Comparison of ENCODE assay signal across 8 mouse cellular contexts in genomic region chr16:87699306-87699692, GRCm38 (mm10). TPM values are rescaled to one million over a fixed set of nuclear protein-coding genes. Genes with fewer than 3 reads are reported as not detected.
DNase-seq lines count a peak whose midpoint lies in the region; ATAC-seq and TF ChIP-seq lines count a peak whose summit lies in the region.

No protein-coding gene starts in this region.

- no peaks in the 10 kb centered on the region for H3K27me3 ChIP-seq in forebrain, embryonic 15.5 days
- no peaks in the 10 kb centered on the region for H3K27me3 ChIP-seq in kidney, postnatal 0 days (ENCODE audit: insufficient read depth, low read length)

- peak overlapping the region; percentile 88 for H3K27ac ChIP-seq in forebrain, embryonic 15.5 days (replicated peaks)
- H3K27ac ChIP-seq in kidney, postnatal 0 days: peak overlapping the region; percentile 96

- no peak for TF ChIP-seq CTCF in kidney, postnatal 0 days (IDR thresholded peaks at IDR 0.05; ENCODE audit: low read depth)

- H3K4me3 ChIP-seq in forebrain, embryonic 15.5 days: peak overlapping the region; percentile 70
- peak overlapping the region; percentile 83 for H3K4me3 ChIP-seq in kidney, postnatal 0 days (replicated peaks; ENCODE audit: low read depth, low read length)

- no peaks in the 10 kb centered on the region for H3K36me3 ChIP-seq in forebrain, embryonic 15.5 days
- no peaks in the 10 kb centered on the region for H3K36me3 ChIP-seq in kidney, postnatal 0 days (ENCODE audit: insufficient read depth, low read length)

- H3K4me2 ChIP-seq in forebrain, embryonic 15.5 days (replicated peaks): peak overlapping the region; percentile 85
- peak overlapping the region; percentile 67 for H3K4me2 ChIP-seq in kidney, postnatal 0 days (ENCODE audit: low read length)

- peaks cover 34% of the 10 kb centered on the region for H3K4me1 ChIP-seq in forebrain, embryonic 15.5 days
- peaks cover 6% of the 10 kb centered on the region; the same call in 1 of the 2 replicates for H3K4me1 ChIP-seq in kidney, postnatal 0 days (replicated peaks; ENCODE audit: insufficient read depth, low read length)

- peak; percentile 38 for ATAC-seq in cerebellum, adult (ENCODE audit: insufficient number of reproducible peaks, low FRiP score, low TSS enrichment)
- ATAC-seq in forebrain, embryonic 15.5 days (replicated peaks): no peak; the same call in 1 of the 2 replicates
- no peak for ATAC-seq in kidney, postnatal 0 days (replicated peaks; ENCODE audit: low FRiP score, low read depth)
- 0 out of 2 replicates have a peak, but pooled peaks have one; percentile 0 for ATAC-seq in megakaryocyte progenitor cell, adult 5-6 weeks (replicated peaks; ENCODE audit: poor library complexity)

- DNase-seq in cerebellum, adult 8-10 months: no peak
- DNase-seq in right cerebral cortex, adult 18-20 months: peak; percentile 55
- no peak for DNase-seq in right cerebral cortex, postnatal 14 days
- peak; percentile 73 for DNase-seq in kidney, postnatal 0 days (ENCODE audit: low spot score)
- DNase-seq in telencephalon, adult 2 months (ENCODE audit: low read depth, low spot score): peak; percentile 35

- H3K9ac ChIP-seq in forebrain, embryonic 15.5 days (replicated peaks): peak overlapping the region; percentile 85
- H3K9ac ChIP-seq in kidney, postnatal 0 days (ENCODE audit: low read depth, low read length): peak overlapping the region; percentile 97

- no peaks in the 10 kb centered on the region for H3K9me3 ChIP-seq in forebrain, embryonic 15.5 days
- no peaks in the 10 kb centered on the region for H3K9me3 ChIP-seq in kidney, postnatal 0 days (replicated peaks; ENCODE audit: low read length)

- under 1% methylated on average over 20 of the region's 20 CpGs for WGBS in forebrain, embryonic 15.5 days
- under 1% methylated on average over 20 of the region's 20 CpGs for WGBS in kidney, postnatal 0 days

RNA-seq across cellular contexts. Expression of gene Bach1, which starts 0.6 kb away (rescaled TPM):
- polyA plus RNA-seq in forebrain, embryonic 15.5 days (2015; fragmentation: Nextera tagmentation; extraction: Ambion mirVana): 22.0 and 23.8 TPM in 2 replicates
- polyA plus RNA-seq in kidney, postnatal 0 days (2015; fragmentation: Nextera tagmentation; extraction: Ambion mirVana): 6.5 and 8.6 TPM in 2 replicates
- total RNA-seq in megakaryocyte progenitor cell, adult 5-6 weeks (2015): 15.9 and 16.7 TPM in 2 replicates
- total RNA-seq in megakaryocyte progenitor cell, adult 5-6 weeks (2017): 27.2 and 32.9 TPM in 2 replicates

Comparison
In these comparisons a context has a peak if more than half of its experiments do, and no peak if none do; other contexts are left out.
1. DNase-seq: peak in right cerebral cortex, adult 18-20 months (single experiment), kidney, postnatal 0 days (single experiment) and telencephalon, adult 2 months (single experiment); none in cerebellum, adult 8-10 months (single experiment) and right cerebral cortex, postnatal 14 days (single experiment).
2. ATAC-seq: peak in cerebellum, adult (single experiment) and megakaryocyte progenitor cell, adult 5-6 weeks (single experiment); none in forebrain, embryonic 15.5 days (single experiment) and kidney, postnatal 0 days (single experiment).